Mouse (Mus musculus): ENCODE results near the gene Snx29. TPM values are rescaled to one million over a fixed set of nuclear protein-coding genes. Genes with fewer than 3 reads are reported as not detected.

Gene Snx29
- total and polyA plus RNA-seq, 3 experiments = 2.6 to 9.9 (median 8.9) TPM

- intact Hi-C loops (cut with DNase I) = no loop called here
These were observed 425.2 kb downstream of the Snx29 start for GRCm38 (mm10) chr16:11747867-11748266.

GRCm38 (mm10) chr16:11749111-11749510 is 426.4 kb downstream of the Snx29 start:
- no peak for DNase-seq
- Histone ChIP-seq H3K9ac (ENCODE audit: low read depth, low read length) (no peak overlapping the region), H3K79me2 (replicated peaks; ENCODE audit: control insufficient read depth, insufficient read depth, low read length) (no peaks in the 10 kb centered on the region), H3K27ac (no peak overlapping the region), H3K36me3 (ENCODE audit: control insufficient read depth, insufficient read depth, low read length) (no peaks in the 10 kb centered on the region), H3K4me1 (ENCODE audit: control insufficient read depth, insufficient read depth, low read length) (no peaks in the 10 kb centered on the region), H3K27me3 (ENCODE audit: control insufficient read depth, insufficient read depth, low read length) (no peaks in the 10 kb centered on the region), H3K4me3 (no peak overlapping the region)
- TF ChIP-seq CTCF (IDR thresholded peaks at IDR 0.05) (no peak), EP300 (IDR thresholded peaks at IDR 0.05; ENCODE audit: insufficient read depth, low read depth, low read length) (no peak), POLR2A (IDR thresholded peaks at IDR 0.05; ENCODE audit: insufficient read depth, low read depth, low read length) (no peak)
- intact Hi-C loops (cut with DNase I) = no loop called here
- WGBS = 93% methylated on average over 3 of the region's 3 CpGs

More at GRCm38 (mm10) chr16:11747867-11748266, 425.2 kb downstream of the Snx29 start:
- peak in 1 of 2 experiments; percentile 7 for DNase-seq
- no peak for TF ChIP-seq EP300 (IDR thresholded peaks at IDR 0.05; ENCODE audit: insufficient read depth, low read depth, low read length)
- TF ChIP-seq POLR2A (IDR thresholded peaks at IDR 0.05; ENCODE audit: insufficient read depth, low read depth, low read length) = no peak
- H3K4me3 ChIP-seq = no peak overlapping the region
- no peak overlapping the region for H3K27ac ChIP-seq
- no peaks in the 10 kb centered on the region for H3K4me1 ChIP-seq (ENCODE audit: control insufficient read depth, insufficient read depth, low read length)
- H3K9ac ChIP-seq (ENCODE audit: low read depth, low read length) = no peak overlapping the region
- no peaks in the 10 kb centered on the region for H3K36me3 ChIP-seq (ENCODE audit: control insufficient read depth, insufficient read depth, low read length)
- 94% methylated on average over 5 of the region's 5 CpGs for WGBS
- no peaks in the 10 kb centered on the region for H3K79me2 ChIP-seq (replicated peaks; ENCODE audit: control insufficient read depth, insufficient read depth, low read length)
- no peaks in the 10 kb centered on the region for H3K27me3 ChIP-seq (ENCODE audit: control insufficient read depth, insufficient read depth, low read length)

GRCm38 (mm10) chr16:11750605-11751004 is 427.9 kb downstream of the Snx29 start:
- no peaks in the 10 kb centered on the region for H3K4me1 ChIP-seq (ENCODE audit: control insufficient read depth, insufficient read depth, low read length)
- intact Hi-C loops (cut with DNase I) = no loop called here
- no peak overlapping the region for H3K9ac ChIP-seq (ENCODE audit: low read depth, low read length)
- H3K79me2 ChIP-seq (replicated peaks; ENCODE audit: control insufficient read depth, insufficient read depth, low read length) = no peaks in the 10 kb centered on the region
- no peaks in the 10 kb centered on the region for H3K36me3 ChIP-seq (ENCODE audit: control insufficient read depth, insufficient read depth, low read length)
- no peak overlapping the region for H3K27ac ChIP-seq
- DNase-seq = no peak
- H3K4me3 ChIP-seq = no peak overlapping the region
- no peaks in the 10 kb centered on the region for H3K27me3 ChIP-seq (ENCODE audit: control insufficient read depth, insufficient read depth, low read length)
- TF ChIP-seq CTCF (IDR thresholded peaks at IDR 0.05) (no peak), POLR2A (IDR thresholded peaks at IDR 0.05; ENCODE audit: insufficient read depth, low read depth, low read length) (no peak), EP300 (IDR thresholded peaks at IDR 0.05; ENCODE audit: insufficient read depth, low read depth, low read length) (no peak)

GRCm38 (mm10) chr16:11752557-11752956 is 429.8 kb downstream of the Snx29 start:
- no peak overlapping the region for H3K9ac ChIP-seq (ENCODE audit: low read depth, low read length)
- no peaks in the 10 kb centered on the region for H3K27me3 ChIP-seq (ENCODE audit: control insufficient read depth, insufficient read depth, low read length)
- H3K27ac ChIP-seq = no peak overlapping the region
- WGBS = 90% methylated on average over 5 of the region's 5 CpGs
- intact Hi-C loops (cut with DNase I) = no loop called here
- H3K79me2 ChIP-seq (replicated peaks; ENCODE audit: control insufficient read depth, insufficient read depth, low read length) = no peaks in the 10 kb centered on the region
- TF ChIP-seq EP300 (IDR thresholded peaks at IDR 0.05; ENCODE audit: insufficient read depth, low read depth, low read length) (no peak), POLR2A (IDR thresholded peaks at IDR 0.05; ENCODE audit: insufficient read depth, low read depth, low read length) (no peak), CTCF (IDR thresholded peaks at IDR 0.05) (no peak)
- H3K36me3 ChIP-seq (ENCODE audit: control insufficient read depth, insufficient read depth, low read length) = no peaks in the 10 kb centered on the region
- no peak overlapping the region for H3K4me3 ChIP-seq
- DNase-seq = no peak
- no peaks in the 10 kb centered on the region for H3K4me1 ChIP-seq (ENCODE audit: control insufficient read depth, insufficient read depth, low read length)

GRCm38 (mm10) chr16:11753466-11753865 is 430.8 kb downstream of the Snx29 start:
- H3K27ac ChIP-seq = no peak overlapping the region
- H3K36me3 ChIP-seq (ENCODE audit: control insufficient read depth, insufficient read depth, low read length) = no peaks in the 10 kb centered on the region
- intact Hi-C loops (cut with DNase I) = no loop called here
- H3K9ac ChIP-seq (ENCODE audit: low read depth, low read length) = no peak overlapping the region
- no peaks in the 10 kb centered on the region for H3K4me1 ChIP-seq (ENCODE audit: control insufficient read depth, insufficient read depth, low read length)
- DNase-seq = no peak
- no peak overlapping the region for H3K4me3 ChIP-seq
- H3K79me2 ChIP-seq (replicated peaks; ENCODE audit: control insufficient read depth, insufficient read depth, low read length) = no peaks in the 10 kb centered on the region
- 86% methylated on average over 2 of the region's 2 CpGs for WGBS
- TF ChIP-seq POLR2A (IDR thresholded peaks at IDR 0.05; ENCODE audit: insufficient read depth, low read depth, low read length) = no peak
- TF ChIP-seq EP300 (IDR thresholded peaks at IDR 0.05; ENCODE audit: insufficient read depth, low read depth, low read length) = no peak
- no peak for TF ChIP-seq CTCF (IDR thresholded peaks at IDR 0.05)
- H3K27me3 ChIP-seq (ENCODE audit: control insufficient read depth, insufficient read depth, low read length) = no peaks in the 10 kb centered on the region

- no peak for TF ChIP-seq CTCF (IDR thresholded peaks at IDR 0.05)
- TF ChIP-seq EP300 (IDR thresholded peaks at IDR 0.05; ENCODE audit: insufficient read depth, low read depth, low read length) = no peak
These were observed 431.4 kb downstream of the Snx29 start for GRCm38 (mm10) chr16:11754136-11754535.

More at GRCm38 (mm10) chr16:11754136-11754535, 431.4 kb downstream of the Snx29 start:
- no peak overlapping the region for H3K27ac ChIP-seq
- WGBS = 93% methylated on average over 2 of the region's 2 CpGs
- H3K4me1 ChIP-seq (ENCODE audit: control insufficient read depth, insufficient read depth, low read length) = no peaks in the 10 kb centered on the region
- no peaks in the 10 kb centered on the region for H3K79me2 ChIP-seq (replicated peaks; ENCODE audit: control insufficient read depth, insufficient read depth, low read length)
- H3K36me3 ChIP-seq (ENCODE audit: control insufficient read depth, insufficient read depth, low read length) = no peaks in the 10 kb centered on the region
- H3K4me3 ChIP-seq = no peak overlapping the region
- no peak overlapping the region for H3K9ac ChIP-seq (ENCODE audit: low read depth, low read length)
- intact Hi-C loops (cut with DNase I) = no loop called here
- no peaks in the 10 kb centered on the region for H3K27me3 ChIP-seq (ENCODE audit: control insufficient read depth, insufficient read depth, low read length)
- no peak for DNase-seq

All from heart, adult 2 months (tissue).